Mouse (Mus musculus) ES-E14 (cell line): ENCODE results near the gene Nceh1.

ENCODE experiments used
- CHD2 ChIP-seq: IDR thresholded peaks from 2 replicates; pipeline ENCODE4 v1.6.1; 2014; ENCODE audit warnings: mild to moderate bottlenecking, low read depth, low read length, inconsistent platforms
- HCFC1 ChIP-seq: IDR thresholded peaks from 2 replicates; pipeline ENCODE4 v1.6.1; 2012; ENCODE audit warnings: low read length, inconsistent platforms, borderline replicate concordance; ENCODE audit not compliant: insufficient read depth
- ZC3H11A ChIP-seq: IDR thresholded peaks from 2 replicates; pipeline ENCODE4 v1.6.1; 2012; ENCODE audit warnings: low read depth, mild to moderate bottlenecking, inconsistent platforms, low read length, borderline replicate concordance

DNA sequence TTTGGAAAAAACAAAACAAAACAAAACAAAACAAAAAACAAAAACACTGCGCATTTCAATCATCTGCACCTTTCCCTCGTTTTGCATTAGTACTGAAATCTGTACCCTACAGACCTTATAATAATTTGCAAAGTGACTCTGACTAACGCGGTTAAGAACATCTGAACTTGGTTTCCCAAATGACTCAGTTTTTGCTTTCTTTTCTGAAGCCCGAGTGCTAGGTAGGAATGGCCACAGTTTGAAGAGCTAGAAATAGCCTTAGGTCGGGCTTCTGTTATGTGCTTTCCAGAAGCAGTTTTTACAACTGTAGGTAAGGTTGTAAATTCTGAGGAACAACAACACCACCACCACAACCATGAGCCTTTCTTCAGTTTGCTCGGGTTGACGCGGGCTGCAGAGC lies 59.1 kb downstream of the Nceh1 start:
- TF ChIP-seq HCFC1: no peak
- TF ChIP-seq ZC3H11A: no peak
- no peak for TF ChIP-seq CHD2
